12 mouse cellular contexts compared by ENCODE assay signal in the genomic region with DNA sequence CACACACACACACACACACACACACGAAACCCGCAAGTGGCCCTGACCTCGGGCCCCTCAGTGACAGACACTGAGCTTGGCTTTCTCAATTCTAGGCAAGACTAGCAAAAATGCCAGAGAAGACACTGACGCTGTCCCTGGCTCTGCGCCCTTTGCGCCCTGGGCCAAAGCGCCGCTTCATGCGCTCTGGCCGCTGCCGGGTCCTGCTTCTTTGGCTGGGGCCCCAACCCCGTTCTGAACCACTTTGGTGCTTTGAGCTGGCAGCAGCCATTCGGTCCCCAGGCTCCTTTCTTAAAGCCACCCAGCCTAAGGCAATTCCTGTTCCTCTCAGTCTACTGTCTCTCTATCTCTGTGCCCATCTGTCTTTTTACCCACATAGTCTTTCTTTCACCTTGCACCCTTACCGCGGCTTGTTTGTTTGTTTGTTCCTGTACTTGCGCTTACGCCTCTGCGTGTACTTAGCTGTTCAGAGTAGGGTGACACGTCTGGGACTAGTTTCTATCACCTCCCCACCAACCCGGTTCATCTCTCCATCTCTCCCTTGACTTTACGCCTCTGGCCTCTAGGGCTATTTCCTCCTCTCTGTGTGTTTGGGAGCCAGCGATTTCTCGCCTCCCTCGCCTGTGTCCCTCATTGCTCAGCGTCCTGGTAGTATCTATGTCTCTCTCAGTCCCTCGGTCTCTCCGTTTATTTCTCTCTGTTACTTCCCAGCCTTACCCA. TPM values are rescaled to one million over a fixed set of nuclear protein-coding genes. Genes with fewer than 3 reads are reported as not detected.
DNase-seq lines count a peak whose midpoint lies in the region; ATAC-seq lines count a peak whose summit lies in the region.
"Had no signal": no experiment of that assay in that cellular context is flagged by ENCODE, and none has a peak within 500 bp of the region (broad histone marks: within the 10 kb centered on the region; RNA-seq: fewer than 3 reads in every experiment).

No protein-coding gene starts in this region.

- H3K27me3 ChIP-seq in forebrain, embryonic 13.5 days = peaks cover 71% of the 10 kb centered on the region

- peaks cover 43% of the 10 kb centered on the region for H3K4me1 ChIP-seq in forebrain, embryonic 13.5 days

- H3K4me2 ChIP-seq in forebrain, embryonic 13.5 days = peak overlapping the region; percentile 56

- no peaks in the 10 kb centered on the region for H3K36me3 ChIP-seq in forebrain, embryonic 13.5 days (ENCODE audit: poor library complexity, severe bottlenecking)
- H3K36me3 ChIP-seq: lung, embryonic 15.5 days had no signal

- H3K9me3 ChIP-seq in forebrain, embryonic 13.5 days (replicated peaks) = no peaks in the 10 kb centered on the region
- H3K9me3 ChIP-seq: lung, embryonic 15.5 days had no signal

- intact Hi-C loops in gastrocnemius, postnatal 36 days (cut with DNase I) = no loop called here

- H3K9ac ChIP-seq in forebrain, embryonic 13.5 days = peak overlapping the region; percentile 53
- H3K9ac ChIP-seq: lung, embryonic 15.5 days had no signal

- 14% methylated on average over 27 of the region's 27 CpGs for WGBS in forebrain, embryonic 13.5 days

- H3K4me3 ChIP-seq in forebrain, embryonic 13.5 days = peak overlapping the region; percentile 44
- H3K4me3 ChIP-seq: left cerebral cortex, adult 2 months had no signal

- DNase-seq in cerebellum, postnatal 14 days = peak; percentile 68 to 75
- DNase-seq in cerebellum, adult 8-10 months = no peak
- peak; percentile 20 for DNase-seq in CD4-positive, CD25-positive, alpha-beta regulatory T cell, adult 2 months (ENCODE audit: low read depth, low spot score)
- no peak for DNase-seq in gastrocnemius, postnatal 25 days
- DNase-seq in gastrocnemius, postnatal 36 days = no peak
- no peak for DNase-seq in urinary bladder, postnatal 25 days (ENCODE audit: low spot score)

- no peak for ATAC-seq in forebrain, embryonic 13.5 days
- ATAC-seq in megakaryocyte progenitor cell, adult 5-6 weeks (replicated peaks; ENCODE audit: poor library complexity) = 0 out of 2 replicates have a peak, but pooled peaks have one; percentile 9

- peak overlapping the region; percentile 41 for H3K27ac ChIP-seq in forebrain, embryonic 13.5 days
- H3K27ac ChIP-seq: left cerebral cortex, adult 2 months; lung, embryonic 15.5 days had no signal

RNA-seq across cellular contexts. Expression of gene Lhx5, which starts 7.7 kb away (rescaled TPM):
- polyA plus RNA-seq in forebrain, embryonic 13.5 days (2015; fragmentation: Nextera tagmentation; extraction: Ambion mirVana) = 9.6 and 16.0 TPM in 2 replicates
- not detected in 2 replicates for total RNA-seq in megakaryocyte progenitor cell, adult 5-6 weeks (2015)
- total RNA-seq in megakaryocyte progenitor cell, adult 5-6 weeks (2017) = not detected in 2 replicates
- not detected for total RNA-seq in gastrocnemius, postnatal 25 days (2021)
- not detected for total RNA-seq in gastrocnemius, postnatal 36 days (2021)
- total RNA-seq: left cerebral cortex, adult 2 months had no signal
- polyA plus RNA-seq: C2C12; intestine, embryonic 14.5 days had no signal

RNA-seq across cellular contexts. Expression of gene Sdsl, which starts 33.5 kb away (rescaled TPM):
- 4.8 and 5.1 TPM in 2 replicates for polyA plus RNA-seq in forebrain, embryonic 13.5 days (2015; fragmentation: Nextera tagmentation; extraction: Ambion mirVana)
- total RNA-seq in megakaryocyte progenitor cell, adult 5-6 weeks (2015) = 1.6 and 7.1 TPM in 2 replicates
- 3.2 and 9.0 TPM in 2 replicates for total RNA-seq in megakaryocyte progenitor cell, adult 5-6 weeks (2017)
- total RNA-seq in gastrocnemius, postnatal 25 days (2021) = under 1 TPM; 0.31 to 0.64 TPM
- total RNA-seq in gastrocnemius, postnatal 36 days (2021) = under 1 TPM; 0.59 to 0.77 TPM

RNA-seq across cellular contexts. Expression of gene Sds, which starts 37.2 kb away (rescaled TPM):
- not detected in 2 replicates for polyA plus RNA-seq in forebrain, embryonic 13.5 days (2015; fragmentation: Nextera tagmentation; extraction: Ambion mirVana)
- not detected in 2 replicates for total RNA-seq in megakaryocyte progenitor cell, adult 5-6 weeks (2015)
- total RNA-seq in megakaryocyte progenitor cell, adult 5-6 weeks (2017) = not detected in 2 replicates
- total RNA-seq in gastrocnemius, postnatal 25 days (2021) = not detected
- total RNA-seq in gastrocnemius, postnatal 36 days (2021) = under 1 TPM in 1 of 2 experiments, not detected in 1; 0.20 TPM
- polyA plus RNA-seq: intestine, embryonic 14.5 days; lung, embryonic 15.5 days had no signal

Comparison
In these comparisons a context has a peak if more than half of its experiments do, and no peak if none do; other contexts are left out.
1. DNase-seq: peak in cerebellum, postnatal 14 days (2 of 2) and CD4-positive, CD25-positive, alpha-beta regulatory T cell, adult 2 months (single experiment); none in cerebellum, adult 8-10 months (single experiment), gastrocnemius, postnatal 25 days (single experiment), gastrocnemius, postnatal 36 days (0 of 2) and urinary bladder, postnatal 25 days (single experiment).